Mouse (Mus musculus): Measurements from ENCODE around the gene Pcbp1.

- TF ChIP-seq REST (IDR thresholded peaks at IDR 0.05; ENCODE audit: insufficient read depth, insufficient read length), result no peak
- TF ChIP-seq CEBPB (IDR thresholded peaks at IDR 0.05; ENCODE audit: insufficient read depth, poor library complexity, severe bottlenecking), result no peak
- peak in 2 of 3 experiments; percentile 24 to 60 for TF ChIP-seq MYOG (IDR thresholded peaks at IDR 0.05; ENCODE audit: control insufficient read depth in 1 of 3, insufficient read depth in 1 of 3, insufficient read length in 2 of 3, low read depth in 2 of 3)
- peak; percentile 69 for TF ChIP-seq POLR2A (IDR thresholded peaks at IDR 0.05; ENCODE audit: insufficient read length, low read depth)
- TF ChIP-seq USF1 (IDR thresholded peaks at IDR 0.05; ENCODE audit: low read depth), result peak; percentile 38
- TF ChIP-seq E2F4 (IDR thresholded peaks at IDR 0.05; ENCODE audit: insufficient read depth), result peak; percentile 51
- no peak for TF ChIP-seq TCF12 (IDR thresholded peaks at IDR 0.05; ENCODE audit: insufficient read depth, poor library complexity, severe bottlenecking)
- no peak for TF ChIP-seq POLR2AphosphoS2 (IDR thresholded peaks at IDR 0.05; ENCODE audit: insufficient read length, low read depth)
- TF ChIP-seq MAX (IDR thresholded peaks at IDR 0.05; ENCODE audit: low read depth), result no peak
- TF ChIP-seq SRF (IDR thresholded peaks at IDR 0.05; ENCODE audit: control insufficient read depth, insufficient read length, low read depth), result peak; percentile 33
Measured at GRCm38 (mm10) chr6:86526032-86526960, at the start of gene Pcbp1.

All from myocyte (in vitro differentiated cells).